11 mouse cellular contexts compared by ENCODE assay signal in the genomic region with DNA sequence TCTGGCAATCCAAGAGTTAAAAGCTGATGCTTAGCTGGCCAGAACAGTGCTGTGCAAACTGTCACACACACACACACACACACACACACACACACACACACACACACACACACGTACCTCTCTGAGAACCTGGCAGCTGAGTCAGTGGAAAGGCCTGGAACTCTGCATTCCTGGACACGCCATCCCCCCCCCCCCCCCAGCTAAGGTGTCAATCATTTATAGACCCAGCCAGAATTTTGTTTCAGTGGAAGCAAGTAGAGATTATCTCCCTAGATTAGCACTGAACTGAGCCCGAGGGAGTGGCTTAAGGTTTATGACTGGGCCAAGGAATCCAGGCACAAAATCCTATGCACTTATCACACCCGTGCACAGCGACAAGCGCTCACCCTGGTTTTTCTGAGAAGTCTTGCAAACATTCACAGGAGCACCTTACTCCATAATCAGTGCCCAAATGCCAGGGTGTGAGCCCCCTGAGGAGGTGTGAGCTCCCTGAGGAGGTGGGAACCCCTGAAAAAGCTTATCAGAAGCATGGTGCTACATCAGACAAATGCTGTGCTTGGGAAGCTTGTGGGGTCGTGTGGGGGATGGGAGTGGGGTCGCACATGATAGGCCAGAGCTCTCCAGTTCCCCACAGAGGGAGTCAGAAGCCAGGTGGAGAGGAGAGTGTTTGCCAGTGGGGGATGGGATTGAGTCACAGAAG. TPM values are rescaled to one million over a fixed set of nuclear protein-coding genes. Genes with fewer than 3 reads are reported as not detected.
DNase-seq lines count a peak whose midpoint lies in the region; ATAC-seq and TF ChIP-seq lines count a peak whose summit lies in the region.
"Had no signal": no experiment of that assay in that cellular context is flagged by ENCODE, and none has a peak within 500 bp of the region (broad histone marks: within the 10 kb centered on the region; RNA-seq: fewer than 3 reads in every experiment).

No protein-coding gene starts in this region.

- H3K27ac ChIP-seq in intestine, postnatal 0 days (ENCODE audit: low read depth, low read length), result peak overlapping the region; percentile 88
- H3K27ac ChIP-seq in liver, embryonic 16.5 days (ENCODE audit: low read length), result no peak overlapping the region
- no peak overlapping the region for H3K27ac ChIP-seq in thymus, adult 2 months (ENCODE audit: control insufficient read depth, insufficient read depth, low read length)
- H3K27ac ChIP-seq: gastrocnemius, adult 2 months had no signal

- WGBS in intestine, postnatal 0 days, result 2% methylated on average over 8 of the region's 8 CpGs
- WGBS in liver, embryonic 16.5 days (ENCODE audit: insufficient replicate concordance), result 16% methylated on average over 8 of the region's 8 CpGs
- 57% methylated on average over 8 of the region's 8 CpGs for WGBS in thymus, adult 2 months

- no peak for TF ChIP-seq CTCF in intestine, postnatal 0 days (IDR thresholded peaks at IDR 0.05; ENCODE audit: low read depth)
- TF ChIP-seq CTCF in thymus, adult 2 months (IDR thresholded peaks at IDR 0.05; ENCODE audit: borderline replicate concordance, control insufficient read depth, extremely low read depth, insufficient read depth, low read length, poor library complexity), result no peak

- no peak overlapping the region for H3K4me3 ChIP-seq in intestine, postnatal 0 days (ENCODE audit: low read depth, low read length)
- no peak overlapping the region for H3K4me3 ChIP-seq in liver, embryonic 16.5 days (ENCODE audit: low read depth, low read length)
- no peak overlapping the region for H3K4me3 ChIP-seq in thymus, adult 2 months (ENCODE audit: control insufficient read depth, insufficient read depth, low read length)
- H3K4me3 ChIP-seq: gastrocnemius, adult 2 months had no signal

- DNase-seq in frontal cortex, postnatal 10 days (ENCODE audit: low spot score in 2 of 2), result no peak
- DNase-seq in 416B (ENCODE audit: low read depth), result peak; percentile 52
- DNase-seq in thymus, adult 2 months, result no peak
- no peak for DNase-seq in layer of hippocampus, adult 11-12 months (ENCODE audit: low spot score)
- DNase-seq: gastrocnemius, adult 2 months; layer of hippocampus, adult 9-11 months had no signal

- TF ChIP-seq POLR2A in thymus, adult 2 months (IDR thresholded peaks at IDR 0.05; ENCODE audit: control insufficient read depth, extremely low read depth, insufficient read depth, low read length, poor library complexity), result no peak

- no peaks in the 10 kb centered on the region for H3K9me3 ChIP-seq in intestine, postnatal 0 days (ENCODE audit: control insufficient read depth)
- H3K9me3 ChIP-seq in liver, embryonic 16.5 days (replicated peaks; ENCODE audit: control insufficient read depth, low read length), result no peaks in the 10 kb centered on the region

- H3K9ac ChIP-seq in intestine, postnatal 0 days (ENCODE audit: low read depth, low read length), result 0 out of 2 replicates have a peak overlapping the region, but pooled peaks have one; percentile 37
- no peak overlapping the region for H3K9ac ChIP-seq in liver, embryonic 16.5 days (ENCODE audit: low read depth, low read length)

- ATAC-seq in frontal cortex, adult (ENCODE audit: low TSS enrichment), result 0 out of 2 replicates have a peak, but pooled peaks have one; percentile 6
- peak; percentile 75 for ATAC-seq in intestine, postnatal 0 days
- peak; percentile 42 for ATAC-seq in liver, embryonic 16.5 days (ENCODE audit: low read depth)
- ATAC-seq in erythroid progenitor cell, adult 5-6 weeks (replicated peaks; ENCODE audit: low FRiP score, poor library complexity, severe bottlenecking), result no peak

- H3K27me3 ChIP-seq in intestine, postnatal 0 days (replicated peaks; ENCODE audit: control insufficient read depth, insufficient read depth, low read length), result no peaks in the 10 kb centered on the region
- no peaks in the 10 kb centered on the region for H3K27me3 ChIP-seq in liver, embryonic 16.5 days (ENCODE audit: control insufficient read depth, insufficient read depth, low read depth, low read length)
- H3K27me3 ChIP-seq in thymus, adult 2 months (ENCODE audit: control insufficient read depth, insufficient read depth, low read length), result no peaks in the 10 kb centered on the region

- H3K36me3 ChIP-seq in intestine, postnatal 0 days (ENCODE audit: control insufficient read depth, insufficient read depth), result peaks cover 12% of the 10 kb centered on the region; the same call in 1 of the 2 replicates
- H3K36me3 ChIP-seq in liver, embryonic 16.5 days (ENCODE audit: control insufficient read depth, insufficient read depth), result no peaks in the 10 kb centered on the region
- H3K36me3 ChIP-seq in thymus, adult 2 months (ENCODE audit: control insufficient read depth, insufficient read depth, low read length), result no peaks in the 10 kb centered on the region

- peaks cover 3% of the 10 kb centered on the region; the same call in 1 of the 2 replicates for H3K4me1 ChIP-seq in intestine, postnatal 0 days (replicated peaks; ENCODE audit: control insufficient read depth, insufficient read depth, low read length)
- H3K4me1 ChIP-seq in liver, embryonic 16.5 days (ENCODE audit: control insufficient read depth, low read depth, low read length), result peaks cover 9% of the 10 kb centered on the region; the same call in 1 of the 2 replicates
- no peaks in the 10 kb centered on the region for H3K4me1 ChIP-seq in thymus, adult 2 months (replicated peaks; ENCODE audit: control insufficient read depth, insufficient read depth, low read length)

- peak overlapping the region; percentile 47 for H3K4me2 ChIP-seq in intestine, postnatal 0 days (replicated peaks; ENCODE audit: low read depth)
- H3K4me2 ChIP-seq in liver, embryonic 16.5 days (ENCODE audit: low read depth, low read length), result no peak overlapping the region

RNA-seq across cellular contexts. Expression of a gene that starts 9.2 kb away (rescaled TPM):
- polyA plus RNA-seq in intestine, postnatal 0 days (2015; fragmentation: Nextera tagmentation; extraction: Ambion mirVana), result 37.7 and 47.1 TPM in 2 replicates
- 10.3 and 14.0 TPM in 2 replicates for polyA plus RNA-seq in liver, embryonic 16.5 days (2015; fragmentation: Nextera tagmentation; extraction: Ambion mirVana)
- not detected in 2 replicates for total RNA-seq in erythroid progenitor cell, adult 5-6 weeks (2015; ENCODE audit: low replicate concordance)
- not detected in 2 replicates for total RNA-seq in erythroid progenitor cell, adult 5-6 weeks (2017; ENCODE audit: low replicate concordance)
- polyA plus RNA-seq in thymus, adult 2 months (2012; rRNA removed), result 0.15 and 0.17 TPM in 2 replicates
- total RNA-seq: adrenal gland, adult 18-20 months; gastrocnemius, adult 2 months had no signal

RNA-seq across cellular contexts. Expression of a gene that starts 33.3 kb away (rescaled TPM):
- 10.1 and 11.1 TPM in 2 replicates for polyA plus RNA-seq in intestine, postnatal 0 days (2015; fragmentation: Nextera tagmentation; extraction: Ambion mirVana)
- polyA plus RNA-seq in liver, embryonic 16.5 days (2015; fragmentation: Nextera tagmentation; extraction: Ambion mirVana), result 94.2 and 98.9 TPM in 2 replicates
- total RNA-seq in erythroid progenitor cell, adult 5-6 weeks (2015; ENCODE audit: low replicate concordance), result 101 and 130 TPM in 2 replicates
- 269 and 272 TPM in 2 replicates for total RNA-seq in erythroid progenitor cell, adult 5-6 weeks (2017; ENCODE audit: low replicate concordance)
- 52.1 and 55.5 TPM in 2 replicates for polyA plus RNA-seq in thymus, adult 2 months (2012; rRNA removed)

RNA-seq across cellular contexts. Expression of a gene that starts 36.2 kb away (rescaled TPM):
- 0.14 TPM in 2 replicates for polyA plus RNA-seq in intestine, postnatal 0 days (2015; fragmentation: Nextera tagmentation; extraction: Ambion mirVana)
- polyA plus RNA-seq in liver, embryonic 16.5 days (2015; fragmentation: Nextera tagmentation; extraction: Ambion mirVana), result 0.08 and 0.09 TPM in 2 replicates
- not detected in 2 replicates for total RNA-seq in erythroid progenitor cell, adult 5-6 weeks (2015; ENCODE audit: low replicate concordance)
- not detected in 2 replicates for total RNA-seq in erythroid progenitor cell, adult 5-6 weeks (2017; ENCODE audit: low replicate concordance)
- 0.27 TPM in 1 of 2 replicates, not detected in the other for polyA plus RNA-seq in thymus, adult 2 months (2012; rRNA removed)

RNA-seq across cellular contexts. Expression of a gene that starts 36.5 kb away (rescaled TPM):
- polyA plus RNA-seq in intestine, postnatal 0 days (2015; fragmentation: Nextera tagmentation; extraction: Ambion mirVana), result 12.8 and 13.6 TPM in 2 replicates
- polyA plus RNA-seq in liver, embryonic 16.5 days (2015; fragmentation: Nextera tagmentation; extraction: Ambion mirVana), result 11.4 and 11.6 TPM in 2 replicates
- 16.2 and 37.7 TPM in 2 replicates for total RNA-seq in erythroid progenitor cell, adult 5-6 weeks (2015; ENCODE audit: low replicate concordance)
- 2.5 and 9.5 TPM in 2 replicates for total RNA-seq in erythroid progenitor cell, adult 5-6 weeks (2017; ENCODE audit: low replicate concordance)
- polyA plus RNA-seq in thymus, adult 2 months (2012; rRNA removed), result 20.1 and 21.2 TPM in 2 replicates
